Mouse (Mus musculus) lung, postnatal 0 days (tissue): ENCODE results near the gene Slc15a1.

Experiments
- CTCF ChIP-seq: IDR thresholded peaks from 2 replicates; pipeline ENCODE4 v1.5.1; 2016; ENCODE audit warnings: antibody characterized with exemption, mild to moderate bottlenecking
- EP300 ChIP-seq: IDR thresholded peaks from 2 replicates; pipeline ENCODE4 v1.6.1; 2016; ENCODE audit warnings: antibody characterized with exemption, mild to moderate bottlenecking, control low read depth

DNA sequence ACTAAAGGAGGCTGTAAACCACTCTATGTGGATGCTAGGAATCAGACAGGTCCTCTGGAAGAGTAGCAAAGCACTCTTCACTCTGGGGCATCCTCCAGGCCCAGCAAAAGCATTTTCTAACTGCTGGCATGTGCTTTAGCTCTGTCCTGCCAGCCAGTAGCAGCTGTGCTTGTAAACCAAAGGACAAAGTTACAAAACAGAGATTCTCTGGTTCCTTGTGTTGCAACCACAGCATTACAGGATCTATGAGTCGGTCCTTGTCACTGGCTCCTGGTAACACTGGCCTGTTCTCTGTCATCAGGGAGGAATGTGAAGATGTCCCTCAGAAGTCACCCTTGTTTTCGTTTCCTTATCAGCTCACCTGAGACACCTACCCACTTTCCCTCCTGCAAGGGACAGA is 4.5 kb downstream of the Slc15a1 start:
- no peak for TF ChIP-seq CTCF
- TF ChIP-seq EP300 = no peak
